ENCODE assay signal across 8 mouse cellular contexts in genomic region chr7:18910241-18910831, GRCm38 (mm10). TPM values are rescaled to one million over a fixed set of nuclear protein-coding genes. Genes with fewer than 3 reads are reported as not detected.
DNase-seq lines count a peak whose midpoint lies in the region; ATAC-seq and TF ChIP-seq lines count a peak whose summit lies in the region.

TSS of gene Ccdc61 (minus strand) at chr7:18910415.

- peaks cover 15% of the 10 kb centered on the region for H3K27me3 ChIP-seq in CH12.LX (replicated peaks)
- no peaks in the 10 kb centered on the region for H3K27me3 ChIP-seq in forebrain, embryonic 11.5 days (ENCODE audit: control insufficient read depth, insufficient read depth, low read length)
- H3K27me3 ChIP-seq in heart, embryonic 16.5 days (ENCODE audit: control insufficient read depth, insufficient read depth, low read length), result no peaks in the 10 kb centered on the region
- no peaks in the 10 kb centered on the region; the same call in 1 of the 2 replicates for H3K27me3 ChIP-seq in liver, embryonic 15.5 days
- no peaks in the 10 kb centered on the region for H3K27me3 ChIP-seq in neural tube, embryonic 12.5 days (replicated peaks)

- peak; percentile 100 for DNase-seq in CH12.LX (ENCODE audit: extremely low read depth)
- peak; percentile 98 for DNase-seq in c-Kit-positive CD71-positive TER-119-negative erythroid progenitor cells, embryonic 14.5 days (ENCODE audit: low read depth)
- peak; percentile 97 for DNase-seq in forebrain, embryonic 11.5 days (ENCODE audit: low spot score)
- peak; percentile 97 to 98 for DNase-seq in kidney, postnatal 36 days
- peak; percentile 100 for DNase-seq in telencephalon, adult 2 months (ENCODE audit: low read depth, low spot score)

- dilution Hi-C loops in CH12.LX (cut with MboI; ENCODE audit: extremely low pct_ligation_motif_present, extremely low pct_unique_long_range_greater_than_20kb, low sequenced_read_pairs), result no loop called here

- H3K9me3 ChIP-seq in CH12.LX (replicated peaks; ENCODE audit: low read length), result no peaks in the 10 kb centered on the region
- H3K9me3 ChIP-seq in forebrain, embryonic 11.5 days (ENCODE audit: control insufficient read depth, low read length), result no peaks in the 10 kb centered on the region
- H3K9me3 ChIP-seq in heart, embryonic 16.5 days (replicated peaks; ENCODE audit: control insufficient read depth, low read length), result no peaks in the 10 kb centered on the region
- no peaks in the 10 kb centered on the region for H3K9me3 ChIP-seq in liver, embryonic 15.5 days (replicated peaks)
- no peaks in the 10 kb centered on the region for H3K9me3 ChIP-seq in neural tube, embryonic 12.5 days

- under 1% methylated on average over 33 of the region's 33 CpGs for WGBS in forebrain, embryonic 11.5 days
- WGBS in heart, embryonic 16.5 days, result under 1% methylated on average over 33 of the region's 33 CpGs
- under 1% methylated on average over 33 of the region's 33 CpGs for WGBS in liver, embryonic 15.5 days (ENCODE audit: insufficient replicate concordance)
- under 1% methylated on average over 33 of the region's 33 CpGs for WGBS in neural tube, embryonic 12.5 days

- peaks cover 4 to 15% of the 10 kb centered on the region in 2 experiments; a peak in 3 of 4 replicates for H3K4me1 ChIP-seq in CH12.LX (ENCODE audit: control insufficient read depth in 1 of 2, insufficient read depth in 2 of 2)
- H3K4me1 ChIP-seq in forebrain, embryonic 11.5 days (replicated peaks; ENCODE audit: control insufficient read depth, insufficient read depth, low read length), result peaks cover 2% of the 10 kb centered on the region; the same call in 1 of the 2 replicates
- peaks cover 16% of the 10 kb centered on the region for H3K4me1 ChIP-seq in heart, embryonic 16.5 days (ENCODE audit: control insufficient read depth, insufficient read depth, low read length)
- peaks cover 24% of the 10 kb centered on the region for H3K4me1 ChIP-seq in liver, embryonic 15.5 days (replicated peaks)
- H3K4me1 ChIP-seq in neural tube, embryonic 12.5 days, result peaks cover 19% of the 10 kb centered on the region

- no peak for TF ChIP-seq EP300 in CH12.LX (IDR thresholded peaks at IDR 0.05; ENCODE audit: low read length)

- ATAC-seq in forebrain, embryonic 11.5 days (replicated peaks; ENCODE audit: low FRiP score), result peak; percentile 99
- ATAC-seq in heart, embryonic 16.5 days (replicated peaks; ENCODE audit: extremely low read depth, insufficient read depth, low FRiP score), result peak; percentile 99
- ATAC-seq in liver, embryonic 15.5 days (ENCODE audit: insufficient read depth), result peak; percentile 98
- peak; percentile 99 for ATAC-seq in neural tube, embryonic 12.5 days (ENCODE audit: low FRiP score, low read depth)

- no peak for TF ChIP-seq CTCF in CH12.LX (conservative IDR thresholded peaks at IDR 0.05 in 1 of 2, IDR thresholded peaks at IDR 0.05 in 1 of 2; ENCODE audit: low read depth in 2 of 2, low read length in 2 of 2)

- H3K4me3 ChIP-seq in CH12.LX (replicated peaks in 1 of 3; ENCODE audit: low read depth in 2 of 3, low read length in 2 of 3, poor library complexity in 1 of 3), result peak within 1 kb of the TSS; percentile 65 to 72 (median 66)
- H3K4me3 ChIP-seq in forebrain, embryonic 11.5 days (ENCODE audit: low read depth, low read length), result peak within 1 kb of the TSS; percentile 63
- H3K4me3 ChIP-seq in heart, embryonic 16.5 days (ENCODE audit: low read length), result peak within 1 kb of the TSS; percentile 68
- H3K4me3 ChIP-seq in liver, embryonic 15.5 days (replicated peaks), result peak within 1 kb of the TSS; percentile 75
- peak within 1 kb of the TSS; percentile 52 for H3K4me3 ChIP-seq in neural tube, embryonic 12.5 days

- peak within 1 kb of the TSS; percentile 61 for H3K9ac ChIP-seq in CH12.LX (ENCODE audit: insufficient read depth, low read depth)
- H3K9ac ChIP-seq in forebrain, embryonic 11.5 days (ENCODE audit: low read length), result peak within 1 kb of the TSS; percentile 58
- H3K9ac ChIP-seq in heart, embryonic 16.5 days (ENCODE audit: low read length), result peak within 1 kb of the TSS; percentile 77
- H3K9ac ChIP-seq in liver, embryonic 15.5 days, result peak within 1 kb of the TSS; percentile 62
- H3K9ac ChIP-seq in neural tube, embryonic 12.5 days, result peak within 1 kb of the TSS; percentile 44

- H3K79me2 ChIP-seq in CH12.LX (replicated peaks; ENCODE audit: control insufficient read depth, extremely low read depth, insufficient read depth, poor library complexity, severe bottlenecking), result no peaks in the 10 kb centered on the region

- H3K27ac ChIP-seq in CH12.LX (ENCODE audit: insufficient read depth, low read depth), result no peak within 1 kb of the TSS
- no peak within 1 kb of the TSS for H3K27ac ChIP-seq in forebrain, embryonic 11.5 days (ENCODE audit: low read depth, low read length)
- no peak within 1 kb of the TSS for H3K27ac ChIP-seq in heart, embryonic 16.5 days (ENCODE audit: low read length)
- 0 out of 2 replicates have a peak within 1 kb of the TSS, but pooled peaks have one; percentile 7 for H3K27ac ChIP-seq in liver, embryonic 15.5 days (replicated peaks)
- H3K27ac ChIP-seq in neural tube, embryonic 12.5 days, result no peak within 1 kb of the TSS

- TF ChIP-seq RAD21 in CH12.LX (IDR thresholded peaks at IDR 0.05; ENCODE audit: low read depth, low read length), result no peak

- peak within 1 kb of the TSS; percentile 95 for H3K4me2 ChIP-seq in CH12.LX (ENCODE audit: insufficient read depth, low read depth, poor library complexity, severe bottlenecking)
- peak within 1 kb of the TSS; percentile 57 for H3K4me2 ChIP-seq in forebrain, embryonic 11.5 days (ENCODE audit: low read depth, low read length, severe bottlenecking)
- peak within 1 kb of the TSS; percentile 86 for H3K4me2 ChIP-seq in heart, embryonic 16.5 days (ENCODE audit: low read depth, low read length)
- peak within 1 kb of the TSS; percentile 80 for H3K4me2 ChIP-seq in liver, embryonic 15.5 days
- peak within 1 kb of the TSS; percentile 74 for H3K4me2 ChIP-seq in neural tube, embryonic 12.5 days (replicated peaks)

- in situ Hi-C loops in CH12.LX (cut with MboI; ENCODE audit: low pct_ligation_motif_present, low pct_unique_long_range_greater_than_20kb, low sequenced_read_pairs), result loop anchor here (10.0 kb wide), 1 partner anchor 64 kb away; no protein-coding TSS in a partner anchor

- H3K36me3 ChIP-seq in CH12.LX (replicated peaks in 1 of 2; ENCODE audit: control insufficient read depth in 1 of 2, insufficient read depth in 1 of 2, low read length in 1 of 2), result peaks cover 0 to 20% of the 10 kb centered on the region in 2 experiments
- no peaks in the 10 kb centered on the region for H3K36me3 ChIP-seq in forebrain, embryonic 11.5 days (ENCODE audit: control insufficient read depth, insufficient read depth, low read length)
- H3K36me3 ChIP-seq in heart, embryonic 16.5 days (ENCODE audit: control insufficient read depth, insufficient read depth), result peaks cover 3% of the 10 kb centered on the region; the same call in 1 of the 2 replicates
- 0 out of 2 replicates have a peak, but pooled peaks cover 3% of the 10 kb centered on the region for H3K36me3 ChIP-seq in liver, embryonic 15.5 days (replicated peaks)
- H3K36me3 ChIP-seq in neural tube, embryonic 12.5 days, result no peaks in the 10 kb centered on the region; the same call in 1 of the 2 replicates

- peak; percentile 79 for TF ChIP-seq POLR2A in CH12.LX (IDR thresholded peaks at IDR 0.05; ENCODE audit: low read depth, low read length)

TF ChIP-seq in CH12.LX, 34 proteins besides CTCF, POLR2A, EP300 and RAD21 (continues in another document):
- TF ChIP-seq GABPA (IDR thresholded peaks at IDR 0.05; ENCODE audit: insufficient replicate concordance, low read depth, low read length), result no peak
- peak; percentile 82 for TF ChIP-seq USF1 (IDR thresholded peaks at IDR 0.05; ENCODE audit: low read depth, low read length)
- TF ChIP-seq ELF1 (IDR thresholded peaks at IDR 0.05; ENCODE audit: low read depth, low read length), result peak; percentile 97
- TF ChIP-seq UBTF (IDR thresholded peaks at IDR 0.05; ENCODE audit: low read depth, low read length), result no peak
- no peak for TF ChIP-seq JUN (IDR thresholded peaks at IDR 0.05; ENCODE audit: insufficient read depth, low read depth, low read length)
- peak; percentile 76 for TF ChIP-seq MYC (IDR thresholded peaks at IDR 0.05; ENCODE audit: low read depth, low read length)
- TF ChIP-seq NRF1 (IDR thresholded peaks at IDR 0.05; ENCODE audit: low read depth, low read length), result no peak; the same call in 1 of the 2 replicates
- TF ChIP-seq IRF4 (IDR thresholded peaks at IDR 0.05; ENCODE audit: low read depth, low read length), result no peak; the same call in none of the 2 replicates
- no peak for TF ChIP-seq SMC3 (IDR thresholded peaks at IDR 0.05; ENCODE audit: low read depth, low read length)
- TF ChIP-seq SIN3A (IDR thresholded peaks at IDR 0.05; ENCODE audit: low read length), result peak; percentile 85; the same call in 1 of the 2 replicates
- no peak for TF ChIP-seq ZC3H11A (IDR thresholded peaks at IDR 0.05; ENCODE audit: low read depth, low read length)
- TF ChIP-seq CHD2 (IDR thresholded peaks at IDR 0.05; ENCODE audit: low read length), result peak; percentile 94
- no peak for TF ChIP-seq MAFK (IDR thresholded peaks at IDR 0.05; ENCODE audit: insufficient replicate concordance, low read length)
- TF ChIP-seq MEF2A (IDR thresholded peaks at IDR 0.05; ENCODE audit: borderline replicate concordance, low read depth, low read length), result no peak
- TF ChIP-seq RCOR1 (conservative IDR thresholded peaks at IDR 0.05; ENCODE audit: low read depth, low read length), result no peak
- peak; percentile 72 for TF ChIP-seq HCFC1 (IDR thresholded peaks at IDR 0.05; ENCODE audit: low read depth, low read length)
- TF ChIP-seq PAX5 (IDR thresholded peaks at IDR 0.05; ENCODE audit: low read length), result no peak
- TF ChIP-seq POLR2AphosphoS2 (IDR thresholded peaks at IDR 0.05; ENCODE audit: low read depth, low read length), result no peak; the same call in 1 of the 2 replicates
- TF ChIP-seq USF2 (conservative IDR thresholded peaks at IDR 0.05; ENCODE audit: low read depth, low read length), result peak; percentile 67
- peak; percentile 47 for TF ChIP-seq NELFE (IDR thresholded peaks at IDR 0.05; ENCODE audit: low read depth, low read length)
- TF ChIP-seq CHD1 (IDR thresholded peaks at IDR 0.05; ENCODE audit: low read depth, low read length), result no peak
- TF ChIP-seq ZKSCAN1 (IDR thresholded peaks at IDR 0.05; ENCODE audit: borderline replicate concordance, low read depth, low read length), result no peak

RNA-seq across cellular contexts. Expression of gene Ccdc61, which starts in this region (rescaled TPM):
- total RNA-seq in CH12.LX (2012; rRNA removed) (16.3 and 17.4 TPM in 2 replicates), CH12.LX (2014; rRNA removed) (11.7 and 11.9 TPM in 2 replicates)
- polyA plus RNA-seq in CH12.LX (2012; ENCODE audit: insufficient read length, low read depth), result 13.2 and 27.3 TPM in 2 replicates
- polyA plus RNA-seq in forebrain, embryonic 11.5 days (2014; fragmentation: Nextera tagmentation; extraction: Ambion mirVana), result 32.2 and 32.6 TPM in 2 replicates
- polyA plus RNA-seq in heart, embryonic 16.5 days (2015; fragmentation: Nextera tagmentation; extraction: Ambion mirVana), result 21.7 and 23.7 TPM in 2 replicates
- 8.4 and 11.1 TPM in 2 replicates for polyA plus RNA-seq in liver, embryonic 15.5 days (2015; fragmentation: Nextera tagmentation; extraction: Ambion mirVana)
- polyA plus RNA-seq in neural tube, embryonic 12.5 days (2016; fragmentation: Nextera tagmentation; extraction: Ambion mirVana), result 32.9 and 34.0 TPM in 2 replicates
